Mouse (Mus musculus): ENCODE results near the gene Zer1.

The Zer1 gene

GRCm38 (mm10) chr2:30048699-30049388 is 75.5 kb downstream of the Zer1 start, which contains the start of gene Wdr34:
Gene Wdr34 (minus strand): TSS chr2:30048881.
- peak; percentile 98 for DNase-seq

GRCm38 (mm10) chr2:30048101-30048501 is 76.3 kb downstream of the Zer1 start:
- DNase-seq: no peak

All from liver (tissue).